Mouse (Mus musculus) inflammation-experienced regulatory T-cells, adult 16 weeks (primary cell): Measurements from ENCODE around the gene Golga7b. TPM values are rescaled to one million over a fixed set of nuclear protein-coding genes. Genes with fewer than 3 reads are reported as not detected.

Experiments used
- polyA plus RNA-seq: library from polyadenylated mRNA; unstranded; fragments of 100-300 nt; shearing (Covaris generic); gene quantifications from one replicate; pipeline ENCODE4 v1.2.1, GENCODE M21; 2017

Gene Golga7b
- not detected for polyA plus RNA-seq

DNA sequence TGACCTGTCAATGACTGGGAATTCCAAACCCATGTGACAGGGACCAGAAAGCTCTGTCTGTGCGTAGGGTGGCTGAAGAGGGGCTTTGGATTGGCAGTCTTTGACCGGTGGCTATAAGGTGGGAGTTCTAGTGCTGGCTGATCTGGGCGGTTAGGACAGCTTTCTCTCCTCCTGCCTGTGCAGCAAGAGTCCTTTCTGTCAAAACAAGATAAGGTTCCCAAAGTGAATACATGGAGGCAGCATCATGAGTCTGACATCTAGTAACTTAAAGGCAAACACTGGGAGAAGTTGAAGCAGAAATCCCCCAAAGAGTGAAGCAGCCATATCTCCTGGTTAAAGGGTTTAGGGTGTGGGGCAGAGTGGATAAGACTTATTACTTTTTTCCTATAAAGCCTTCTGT lies at the start of gene Golga7b:
TSS of gene Golga7b (plus strand) at position 56 of the 400 bp plus-strand sequence.

DNA sequence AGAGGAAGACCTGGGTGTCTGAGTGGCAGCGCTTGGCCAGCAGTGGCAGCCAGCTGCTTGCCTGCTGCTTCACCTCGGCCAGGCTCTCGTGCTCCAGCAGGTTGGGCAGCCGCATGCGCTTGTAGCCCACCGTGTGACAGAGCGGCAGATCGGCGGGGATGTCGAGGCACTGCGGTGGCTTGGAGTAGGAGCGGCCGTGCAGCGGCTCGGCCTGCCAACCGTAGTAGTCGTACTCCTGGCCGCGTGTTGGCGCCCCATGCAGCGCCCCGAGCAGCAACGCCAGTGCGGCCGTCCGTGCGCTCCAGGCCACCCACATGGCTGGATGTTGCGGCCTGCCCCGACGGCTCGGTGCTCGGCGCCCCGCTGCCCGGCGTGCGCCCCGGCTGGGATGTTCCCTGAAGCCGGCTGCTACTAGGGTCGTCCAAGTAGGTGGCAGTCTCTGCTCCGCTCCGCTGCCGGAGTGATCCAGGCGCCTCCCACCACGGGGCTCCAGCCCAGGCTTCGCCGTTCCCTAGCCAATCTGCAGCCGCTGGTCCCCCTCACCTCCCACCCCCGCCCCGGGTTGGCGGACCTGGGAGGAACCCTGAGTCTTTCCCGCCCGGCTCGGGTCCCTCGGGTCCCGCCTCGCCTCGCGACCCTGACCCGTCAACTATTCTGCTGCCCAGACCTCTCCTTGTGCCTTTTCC lies 45.5 kb upstream of the Golga7b start, which contains the start of gene Sfrp5:
TSS of gene Sfrp5 (minus strand) at position 557 of the 686 bp plus-strand sequence.

Other genes starting within 250 kb of the Golga7b start
- not detected for gene Ankrd2, start 211.6 kb upstream of the Golga7b start, polyA plus RNA-seq
- not detected for gene Hoga1, start 202.0 kb upstream of the Golga7b start, polyA plus RNA-seq
- not detected for gene 4933411K16Rik, start 195.3 kb upstream of the Golga7b start, polyA plus RNA-seq
- gene Morn4, start 161.2 kb upstream of the Golga7b start, polyA plus RNA-seq, result 1.8 TPM
- gene Pi4k2a, start 157.1 kb upstream of the Golga7b start, polyA plus RNA-seq, result 3.3 TPM
- 6.7 TPM for gene Avpi1, start 118.5 kb upstream of the Golga7b start, polyA plus RNA-seq
- 3.9 TPM for gene Marveld1, start 100.2 kb upstream of the Golga7b start, polyA plus RNA-seq
- 76.9 TPM for gene Zfyve27, start 83.6 kb upstream of the Golga7b start, polyA plus RNA-seq
- gene Sfrp5, start 45.3 kb upstream of the Golga7b start, polyA plus RNA-seq, result not detected
- not detected for gene Crtac1, start 184.2 kb downstream of the Golga7b start, polyA plus RNA-seq